Mouse (Mus musculus): ENCODE measurements at regions not wholly inside any gene's neighbourhood (a gene's known extent, or its start where the extent isn't known, plus 50 kb on each side); places are given as distances from the start of the nearest gene placed in this dataset.

GRCm38 (mm10) chr12:12647467-12647866, 294.2 kb downstream of the Mycn start:
- no peak for ATAC-seq (replicated peaks; ENCODE audit: poor library complexity)

- ATAC-seq (replicated peaks; ENCODE audit: poor library complexity) = no peak
Observed at GRCm38 (mm10) chr12:12645183-12645582, 296.5 kb downstream of the Mycn start.

DNA sequence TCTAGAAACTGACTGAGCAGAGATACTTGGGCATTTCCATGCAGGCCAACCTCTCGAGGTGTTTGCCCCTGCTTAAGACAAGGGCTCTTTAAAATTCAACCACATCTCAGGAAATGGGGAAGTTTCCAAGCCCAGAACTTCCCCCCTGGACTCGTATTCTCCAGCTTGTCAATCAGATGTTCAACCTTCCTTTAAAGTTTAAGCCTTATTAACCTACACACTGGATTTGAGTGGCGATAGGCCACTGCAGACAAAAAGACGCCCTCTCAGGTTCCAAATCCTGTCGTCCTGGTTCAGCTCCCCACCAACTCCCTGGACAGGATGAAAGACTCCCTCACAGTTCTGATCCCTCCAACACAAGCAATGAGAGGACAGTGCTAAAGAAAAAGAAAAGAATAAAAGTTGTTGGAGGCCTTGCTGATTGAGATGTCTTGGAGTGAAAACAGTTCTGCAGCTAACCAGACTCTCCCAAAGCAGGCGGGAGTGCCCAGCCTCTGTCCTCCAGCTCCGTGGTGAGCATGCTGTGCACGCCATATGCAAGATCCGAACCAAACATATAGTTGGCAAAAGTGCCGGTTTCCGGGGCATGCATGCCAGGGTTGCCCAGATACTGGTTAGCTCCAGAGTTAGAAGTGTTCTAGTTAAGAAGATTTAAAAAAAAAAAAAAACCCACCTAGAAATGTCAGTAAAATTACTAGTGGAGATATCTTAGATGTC, 298.3 kb downstream of the Mycn start:
- ATAC-seq (replicated peaks; ENCODE audit: poor library complexity) = peak; percentile 55; the same call in 1 of the 2 replicates

DNA sequence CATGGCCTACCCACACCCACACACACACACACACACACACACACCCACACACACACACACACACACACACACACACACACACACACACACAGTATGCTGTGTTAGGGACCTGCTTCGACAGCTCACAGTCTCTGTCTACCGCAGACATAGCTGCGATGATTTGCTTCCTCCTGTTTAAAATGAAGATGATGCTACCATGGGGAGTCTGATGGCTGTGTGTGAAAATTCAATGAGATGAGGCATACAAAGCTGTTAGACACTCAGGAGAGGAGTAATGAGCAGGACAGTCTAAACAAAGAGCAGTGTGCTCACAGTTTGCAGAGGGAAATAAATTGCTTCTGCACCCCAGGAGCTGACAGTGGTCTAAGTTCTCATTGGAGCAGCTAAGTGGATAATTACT, 306.4 kb downstream of the Mycn start:
- no peak for ATAC-seq (replicated peaks; ENCODE audit: poor library complexity)

DNA sequence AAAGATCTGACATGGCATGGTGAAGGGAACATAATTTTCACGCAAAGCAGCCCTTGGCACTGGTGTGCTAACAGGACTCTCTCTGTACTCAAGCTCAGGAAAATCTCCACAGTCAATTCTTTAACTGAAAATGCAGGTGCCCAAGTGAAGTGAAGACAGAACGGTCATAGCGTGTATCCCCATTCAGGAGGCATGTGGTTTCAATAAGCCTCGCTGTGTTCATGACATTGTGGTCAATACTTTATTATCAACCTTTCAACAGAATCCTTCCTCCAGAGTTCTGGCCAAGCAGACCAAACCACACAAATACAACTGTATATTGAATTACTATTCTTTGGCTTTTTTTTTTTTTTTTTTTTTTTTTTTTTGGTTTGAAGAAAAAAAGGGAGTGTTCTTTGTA, 314.1 kb downstream of the Mycn start:
- ATAC-seq (replicated peaks; ENCODE audit: poor library complexity) = peak; percentile 74

DNA sequence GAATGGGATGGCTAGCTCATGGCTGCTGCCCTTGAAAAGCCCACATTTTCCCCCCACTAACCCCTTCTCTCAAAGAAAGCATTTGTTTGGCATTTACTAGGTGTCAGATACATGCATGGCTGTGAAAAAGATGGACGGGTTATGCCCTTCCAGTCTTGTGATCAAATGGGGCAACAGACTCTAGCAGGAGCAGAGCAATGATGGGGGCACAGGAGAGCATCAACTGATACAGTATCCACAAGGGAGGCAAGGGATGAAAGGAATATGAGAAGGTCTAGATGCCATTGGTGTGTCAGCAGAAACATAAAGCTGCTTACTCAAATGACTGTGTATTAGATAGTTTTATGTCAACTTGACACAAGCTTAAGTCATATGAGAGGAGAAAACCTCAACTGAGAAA, 315.9 kb downstream of the Mycn start:
- no peak for ATAC-seq (replicated peaks; ENCODE audit: poor library complexity)

GRCm38 (mm10) chr12:12622712-12623292, 318.9 kb downstream of the Mycn start:
- ATAC-seq (replicated peaks; ENCODE audit: poor library complexity) = peak; percentile 63

DNA sequence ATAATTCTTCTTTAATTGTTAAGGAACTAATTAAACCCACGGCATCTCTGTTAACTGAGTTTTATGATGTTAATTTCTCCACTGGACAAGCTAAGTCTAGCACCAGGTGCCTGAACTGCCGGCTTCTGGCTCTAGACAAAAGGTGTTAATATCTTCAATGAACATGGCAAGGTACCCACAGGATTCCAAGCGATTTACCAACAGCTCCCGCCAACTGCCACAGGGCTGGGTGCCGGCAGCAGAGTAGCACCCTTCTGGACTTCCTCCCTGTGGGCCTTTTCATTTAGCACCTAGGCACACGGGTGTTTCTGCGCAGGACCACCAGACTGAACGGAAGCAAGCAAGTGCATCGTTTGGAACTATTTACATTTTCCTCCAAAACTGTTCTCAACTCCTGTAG, 320.2 kb downstream of the Mycn start:
- no peak for ATAC-seq (replicated peaks; ENCODE audit: poor library complexity)

DNA sequence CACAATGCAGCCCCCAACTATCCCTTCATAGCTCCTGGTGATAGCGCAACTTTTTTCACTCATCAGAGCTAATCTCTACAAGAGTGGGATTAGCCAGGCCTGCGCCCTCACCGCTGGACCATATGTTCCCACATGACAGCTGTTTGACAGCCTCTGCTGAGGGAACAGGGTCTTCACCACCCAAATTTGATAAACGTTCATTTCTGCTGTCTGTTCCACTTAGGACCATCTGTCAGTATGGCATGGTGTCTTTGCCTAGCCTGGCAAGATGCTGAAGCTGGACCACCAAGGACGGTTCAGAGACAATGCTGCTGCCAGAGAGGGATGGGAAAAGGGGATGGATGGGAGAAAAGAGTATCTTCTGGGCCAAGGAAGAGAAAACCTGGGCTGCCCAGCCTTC, 321.4 kb downstream of the Mycn start:
- ATAC-seq (replicated peaks; ENCODE audit: poor library complexity) = no peak

DNA sequence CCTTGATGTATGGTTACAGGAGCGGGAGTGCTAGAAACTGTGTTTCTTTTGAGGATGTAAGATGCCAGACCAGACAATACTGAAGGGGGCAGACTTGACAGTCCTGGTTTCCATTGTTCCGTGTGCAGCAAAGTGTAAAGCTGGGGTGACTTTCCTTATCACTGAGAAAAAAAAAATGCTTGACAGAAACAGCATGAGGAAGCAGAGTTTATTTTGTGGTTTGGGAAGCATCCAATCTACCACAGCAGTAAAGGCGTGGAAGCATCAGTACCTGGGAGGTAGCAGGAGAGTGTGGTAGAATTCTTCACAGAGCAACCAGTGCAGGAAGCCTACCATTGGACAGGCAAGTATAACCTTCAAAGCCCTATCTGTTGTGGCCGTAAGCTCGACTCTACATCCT, 322.3 kb downstream of the Mycn start:
- ATAC-seq (replicated peaks; ENCODE audit: poor library complexity) = peak; percentile 46

DNA sequence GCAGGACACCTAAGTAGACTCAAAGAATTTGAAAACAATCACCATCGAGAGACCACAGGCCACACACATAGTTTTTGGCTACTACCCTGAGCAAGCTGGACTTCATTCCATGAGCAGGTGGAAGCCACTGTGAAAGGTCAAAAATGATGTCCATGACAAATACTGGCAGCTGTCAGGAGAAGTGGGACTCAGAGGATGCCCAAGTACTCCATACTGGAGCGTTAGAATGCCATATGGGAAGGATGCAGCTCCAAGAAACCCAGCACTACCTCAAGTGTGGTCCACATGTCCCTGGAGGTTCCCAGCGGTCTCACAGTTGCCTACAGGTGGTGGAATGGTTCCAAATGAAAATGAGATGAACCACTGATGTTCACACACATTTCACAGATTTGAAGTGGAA, 329.2 kb downstream of the Mycn start:
- ATAC-seq (replicated peaks; ENCODE audit: poor library complexity) = no peak

- no peak for ATAC-seq (replicated peaks; ENCODE audit: poor library complexity)
Observed at GRCm38 (mm10) chr12:12610861-12611260, 330.9 kb downstream of the Mycn start.

DNA sequence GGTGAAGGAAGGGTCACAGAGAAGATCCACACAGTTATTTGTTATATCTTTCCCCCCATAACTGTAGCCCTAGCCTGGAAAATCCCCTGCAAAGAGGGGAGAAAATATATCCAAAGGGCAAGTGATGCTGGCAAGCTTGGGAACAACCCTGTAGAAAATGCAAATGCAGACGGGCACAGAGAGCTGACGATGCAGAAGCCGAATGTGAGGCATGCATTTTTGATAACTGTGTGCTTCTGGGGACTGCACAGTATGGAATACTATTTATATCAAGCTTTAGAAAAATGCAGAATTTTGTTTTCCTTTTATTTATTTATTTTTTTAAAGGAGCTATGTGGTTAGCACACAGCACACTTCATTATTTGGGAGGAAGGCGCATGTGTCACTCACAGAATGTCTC, 333.7 kb downstream of the Mycn start:
- no peak for ATAC-seq (replicated peaks; ENCODE audit: poor library complexity)

- no peak for ATAC-seq (replicated peaks; ENCODE audit: poor library complexity)
Observed at GRCm38 (mm10) chr12:12606911-12607310, 334.8 kb downstream of the Mycn start.

DNA sequence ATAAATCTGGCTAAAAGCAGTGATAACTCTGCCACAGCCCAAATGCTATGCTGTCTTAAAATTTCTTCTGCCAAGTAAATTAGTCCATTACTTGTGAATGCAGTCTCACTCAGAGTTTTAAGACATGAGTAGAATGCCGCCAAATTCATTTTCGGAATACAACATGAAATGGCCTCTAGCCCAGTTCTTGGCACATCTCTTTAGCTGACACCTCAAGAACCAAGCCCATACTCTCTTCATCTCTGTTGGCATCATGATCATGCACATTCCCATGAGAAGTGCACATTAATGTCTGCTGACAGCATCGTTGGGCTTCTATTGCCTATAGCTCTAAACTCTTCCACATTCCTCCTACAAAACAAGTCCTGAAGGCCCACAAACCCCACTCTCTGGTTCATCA, 336.2 kb downstream of the Mycn start:
- no peak for ATAC-seq (replicated peaks; ENCODE audit: poor library complexity)

- ATAC-seq (replicated peaks; ENCODE audit: poor library complexity) = peak; percentile 68
Observed at GRCm38 (mm10) chr12:12601362-12601761, 339.4 kb downstream of the Fam49a start.

GRCm38 (mm10) chr12:12595399-12595798, 333.5 kb downstream of the Fam49a start:
- peak; percentile 68 for ATAC-seq (replicated peaks; ENCODE audit: poor library complexity)

DNA sequence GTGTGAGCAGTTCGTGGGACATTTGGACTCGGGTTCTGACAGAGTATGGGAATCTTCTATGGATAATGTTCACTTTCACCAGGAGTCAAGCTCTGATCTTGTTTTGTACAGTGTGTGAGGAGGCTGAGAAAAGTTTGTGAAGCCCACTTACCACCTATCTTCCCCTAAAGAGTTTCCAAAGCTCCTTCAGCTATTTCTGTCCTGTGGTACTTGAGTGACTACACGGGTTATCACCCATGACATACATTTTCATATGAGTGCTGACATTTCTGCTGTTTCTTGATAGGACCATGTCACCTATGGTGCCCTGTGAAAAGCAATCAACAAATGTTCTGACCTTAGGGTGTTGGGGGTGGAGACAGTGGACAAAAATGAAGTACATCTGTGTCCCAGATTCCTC, 332.6 kb downstream of the Fam49a start:
- no peak for ATAC-seq (replicated peaks; ENCODE audit: poor library complexity)

GRCm38 (mm10) chr12:12593343-12593742, 331.4 kb downstream of the Fam49a start:
- peak; percentile 83 for ATAC-seq (replicated peaks; ENCODE audit: poor library complexity)

DNA sequence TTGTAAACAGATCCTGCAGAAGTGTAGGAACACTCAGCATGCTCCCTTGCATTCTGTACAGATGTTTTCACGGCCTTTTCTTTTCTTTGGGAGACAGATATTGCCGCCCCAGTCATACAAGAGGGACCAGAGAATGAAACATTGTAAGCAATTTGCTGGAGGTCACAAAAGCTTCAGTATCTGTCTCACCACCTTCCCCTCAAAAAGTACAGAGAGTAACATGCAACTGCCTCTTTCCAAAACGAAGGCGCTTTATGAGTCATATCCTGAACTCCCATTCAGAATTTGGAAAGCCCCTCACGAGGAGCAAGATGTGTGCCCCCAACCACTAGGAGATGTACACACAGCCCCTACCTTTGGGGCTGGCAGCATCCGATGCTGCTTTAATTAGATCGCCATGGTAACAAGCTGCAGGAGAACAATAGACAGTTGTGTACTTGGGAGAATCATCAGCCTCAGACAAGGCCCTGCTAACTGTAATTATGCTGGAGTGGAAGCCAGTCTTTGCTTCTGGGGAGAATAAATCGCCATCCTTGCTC, 328.9 kb downstream of the Fam49a start:
- ATAC-seq (replicated peaks; ENCODE audit: poor library complexity) = no peak

DNA sequence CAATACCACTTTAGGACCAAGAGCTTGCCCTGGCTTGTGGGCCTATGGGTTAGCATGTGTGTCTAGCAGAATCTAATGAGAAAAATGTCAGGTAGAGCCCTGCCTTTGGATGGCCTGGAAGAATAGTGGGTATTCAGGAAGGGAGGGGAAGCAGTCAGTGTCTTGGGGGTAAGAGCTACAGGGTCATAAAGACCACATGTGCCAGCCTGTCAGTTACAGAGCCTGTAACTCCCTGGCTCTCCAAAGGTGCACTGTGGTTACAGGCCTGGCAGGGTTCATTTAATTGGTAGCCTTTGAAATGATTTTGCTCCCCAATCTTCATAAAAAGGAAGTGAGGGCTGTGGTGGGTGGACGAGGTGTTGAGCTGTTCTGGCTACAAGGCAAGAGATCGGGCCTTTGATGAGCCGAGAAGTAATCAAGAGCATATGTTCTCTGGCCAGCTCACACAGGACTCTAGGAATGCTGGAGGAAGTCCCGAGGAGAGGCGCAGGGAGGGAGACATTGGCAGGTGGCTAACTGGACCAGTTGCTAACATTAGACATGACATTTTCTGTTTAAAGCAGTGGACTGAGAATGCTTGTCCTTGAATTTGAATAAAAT, 326.9 kb downstream of the Fam49a start:
- ATAC-seq (replicated peaks; ENCODE audit: poor library complexity) = no peak

GRCm38 (mm10) chr12:12586436-12586835, 324.5 kb downstream of the Fam49a start:
- ATAC-seq (replicated peaks; ENCODE audit: poor library complexity) = no peak

All from megakaryocyte progenitor cell, adult 5-6 weeks (primary cell).